Mouse (Mus musculus): ENCODE measurements around the gene Gm20388. TPM values are rescaled to one million over a fixed set of nuclear protein-coding genes. Genes with fewer than 3 reads are reported as not detected.

Gm20388 gene
- polyA plus RNA-seq, 1 experiment from 2014 or later: not detected

- Histone ChIP-seq H3K4me1 (replicated peaks; ENCODE audit: control insufficient read depth, insufficient read depth, low read length) (peaks cover 75% of the 10 kb centered on the region), H3K9ac (0 out of 2 replicates have a peak overlapping the region, but pooled peaks have one; percentile 2)
- 42% methylated on average over 13 of the region's 14 CpGs for WGBS
Observed at GRCm38 (mm10) chr8:122665667-122666316, 2755.2 kb downstream of the Gm20388 start.

GRCm38 (mm10) chr8:122666338-122666764, 2755.7 kb downstream of the Gm20388 start:
- peaks cover 75% of the 10 kb centered on the region for H3K4me1 ChIP-seq (replicated peaks; ENCODE audit: control insufficient read depth, insufficient read depth, low read length)
- H3K27ac ChIP-seq: peak overlapping the region; percentile 70
- ATAC-seq (ENCODE audit: low FRiP score) (no peak), DNase-seq (ENCODE audit: low spot score) (no peak)
- peak overlapping the region; percentile 39 for H3K9ac ChIP-seq
- H3K36me3 ChIP-seq (replicated peaks; ENCODE audit: control insufficient read depth, insufficient read depth): no peaks in the 10 kb centered on the region
- peak overlapping the region; percentile 32 for H3K4me2 ChIP-seq (replicated peaks)
- no peaks in the 10 kb centered on the region for H3K9me3 ChIP-seq (ENCODE audit: control insufficient read depth, low read length)
- no peaks in the 10 kb centered on the region for H3K27me3 ChIP-seq (ENCODE audit: control insufficient read depth, insufficient read depth, low read length)
- 49% methylated on average over 9 of the region's 9 CpGs for WGBS
- no peak overlapping the region for H3K4me3 ChIP-seq (replicated peaks; ENCODE audit: low read length)

More at GRCm38 (mm10) chr8:122665667-122666316, 2755.2 kb downstream of the Gm20388 start:
- H3K9me3 ChIP-seq (ENCODE audit: control insufficient read depth, low read length): no peaks in the 10 kb centered on the region
- peak overlapping the region; percentile 23; the same call in 1 of the 2 replicates for H3K4me2 ChIP-seq (replicated peaks)
- DNase-seq (ENCODE audit: low spot score) (peak; percentile 75), ATAC-seq (ENCODE audit: low FRiP score) (peak; percentile 72)
- H3K4me3 ChIP-seq (replicated peaks; ENCODE audit: low read length): no peak overlapping the region
- no peaks in the 10 kb centered on the region for H3K36me3 ChIP-seq (replicated peaks; ENCODE audit: control insufficient read depth, insufficient read depth)
- peak overlapping the region; percentile 78 for H3K27ac ChIP-seq
- no peaks in the 10 kb centered on the region for H3K27me3 ChIP-seq (ENCODE audit: control insufficient read depth, insufficient read depth, low read length)

- Histone ChIP-seq H3K4me2 (replicated peaks) (peak overlapping the region; percentile 32), H3K4me3 (replicated peaks; ENCODE audit: low read length) (no peak overlapping the region), H3K4me1 (replicated peaks; ENCODE audit: control insufficient read depth, insufficient read depth, low read length) (peaks cover 74% of the 10 kb centered on the region), H3K36me3 (replicated peaks; ENCODE audit: control insufficient read depth, insufficient read depth) (no peaks in the 10 kb centered on the region), H3K27ac (peak overlapping the region; percentile 70), H3K9ac (peak overlapping the region; percentile 39), H3K27me3 (ENCODE audit: control insufficient read depth, insufficient read depth, low read length) (no peaks in the 10 kb centered on the region), H3K9me3 (ENCODE audit: control insufficient read depth, low read length) (no peaks in the 10 kb centered on the region)
- WGBS: 54% methylated on average over 12 of the region's 12 CpGs
- no peak for DNase-seq (ENCODE audit: low spot score)
- no peak for ATAC-seq (ENCODE audit: low FRiP score)
Observed at GRCm38 (mm10) chr8:122666827-122667226, 2756.2 kb downstream of the Gm20388 start.

- no peak overlapping the region for H3K9ac ChIP-seq
- ATAC-seq (ENCODE audit: low FRiP score) (no peak), DNase-seq (ENCODE audit: low spot score) (no peak)
- H3K4me3 ChIP-seq (replicated peaks; ENCODE audit: low read length): no peak overlapping the region
- no peak overlapping the region for H3K4me2 ChIP-seq (replicated peaks)
- H3K36me3 ChIP-seq (replicated peaks; ENCODE audit: control insufficient read depth, insufficient read depth): 0 out of 2 replicates have a peak, but pooled peaks cover 4% of the 10 kb centered on the region
- peaks cover 75% of the 10 kb centered on the region for H3K4me1 ChIP-seq (replicated peaks; ENCODE audit: control insufficient read depth, insufficient read depth, low read length)
- H3K9me3 ChIP-seq (ENCODE audit: control insufficient read depth, low read length): no peaks in the 10 kb centered on the region
- H3K27ac ChIP-seq: no peak overlapping the region
- H3K27me3 ChIP-seq (ENCODE audit: control insufficient read depth, insufficient read depth, low read length): no peaks in the 10 kb centered on the region
- 72% methylated on average over 11 of the region's 11 CpGs for WGBS
Observed at GRCm38 (mm10) chr8:122667854-122668253, 2757.2 kb downstream of the Gm20388 start.

- DNase-seq (ENCODE audit: low spot score) (no peak), ATAC-seq (ENCODE audit: low FRiP score) (no peak)
- Histone ChIP-seq H3K36me3 (replicated peaks; ENCODE audit: control insufficient read depth, insufficient read depth) (0 out of 2 replicates have a peak, but pooled peaks cover 7% of the 10 kb centered on the region), H3K4me1 (replicated peaks; ENCODE audit: control insufficient read depth, insufficient read depth, low read length) (peaks cover 80% of the 10 kb centered on the region), H3K9me3 (ENCODE audit: control insufficient read depth, low read length) (no peaks in the 10 kb centered on the region), H3K4me2 (replicated peaks) (no peak overlapping the region), H3K27ac (no peak overlapping the region), H3K9ac (no peak overlapping the region), H3K27me3 (ENCODE audit: control insufficient read depth, insufficient read depth, low read length) (no peaks in the 10 kb centered on the region), H3K4me3 (replicated peaks; ENCODE audit: low read length) (no peak overlapping the region)
- WGBS: 11% methylated on average over 5 of the region's 5 CpGs
Observed at GRCm38 (mm10) chr8:122669370-122669769, 2758.7 kb downstream of the Gm20388 start.

GRCm38 (mm10) chr8:122670001-122670400, 2759.4 kb downstream of the Gm20388 start:
- no peak overlapping the region for H3K27ac ChIP-seq
- H3K27me3 ChIP-seq (ENCODE audit: control insufficient read depth, insufficient read depth, low read length): no peaks in the 10 kb centered on the region
- no peak for DNase-seq (ENCODE audit: low spot score)
- 0 out of 2 replicates have a peak overlapping the region, but pooled peaks have one; percentile 3 for H3K9ac ChIP-seq
- 23% methylated on average over 11 of the region's 11 CpGs for WGBS
- ATAC-seq (ENCODE audit: low FRiP score): no peak
- H3K36me3 ChIP-seq (replicated peaks; ENCODE audit: control insufficient read depth, insufficient read depth): 0 out of 2 replicates have a peak, but pooled peaks cover 7% of the 10 kb centered on the region
- H3K4me2 ChIP-seq (replicated peaks): peak overlapping the region; percentile 28
- no peaks in the 10 kb centered on the region for H3K9me3 ChIP-seq (ENCODE audit: control insufficient read depth, low read length)
- H3K4me1 ChIP-seq (replicated peaks; ENCODE audit: control insufficient read depth, insufficient read depth, low read length): peaks cover 80% of the 10 kb centered on the region
- H3K4me3 ChIP-seq (replicated peaks; ENCODE audit: low read length): no peak overlapping the region

- Histone ChIP-seq H3K9me3 (ENCODE audit: control insufficient read depth, low read length) (no peaks in the 10 kb centered on the region), H3K4me1 (replicated peaks; ENCODE audit: control insufficient read depth, insufficient read depth, low read length) (peaks cover 80% of the 10 kb centered on the region), H3K4me3 (replicated peaks; ENCODE audit: low read length) (no peak overlapping the region), H3K27me3 (ENCODE audit: control insufficient read depth, insufficient read depth, low read length) (no peaks in the 10 kb centered on the region), H3K9ac (no peak overlapping the region), H3K27ac (no peak overlapping the region), H3K36me3 (replicated peaks; ENCODE audit: control insufficient read depth, insufficient read depth) (0 out of 2 replicates have a peak, but pooled peaks cover 7% of the 10 kb centered on the region), H3K4me2 (replicated peaks) (peak overlapping the region; percentile 28; the same call in 1 of the 2 replicates)
- 70% methylated on average over 3 of the region's 3 CpGs for WGBS
- DNase-seq (ENCODE audit: low spot score): no peak
- ATAC-seq (ENCODE audit: low FRiP score): no peak
Observed at GRCm38 (mm10) chr8:122670718-122671117, 2760.1 kb downstream of the Gm20388 start.

GRCm38 (mm10) chr8:122671894-122672293, 2761.3 kb downstream of the Gm20388 start:
- peak overlapping the region; percentile 85 for H3K4me2 ChIP-seq (replicated peaks)
- H3K9me3 ChIP-seq (ENCODE audit: control insufficient read depth, low read length): no peaks in the 10 kb centered on the region
- WGBS: 68% methylated on average over 6 of the region's 6 CpGs
- ATAC-seq (ENCODE audit: low FRiP score) (no peak), DNase-seq (ENCODE audit: low spot score) (no peak)
- H3K27me3 ChIP-seq (ENCODE audit: control insufficient read depth, insufficient read depth, low read length): no peaks in the 10 kb centered on the region
- H3K9ac ChIP-seq: no peak overlapping the region
- H3K4me1 ChIP-seq (replicated peaks; ENCODE audit: control insufficient read depth, insufficient read depth, low read length): peaks cover 75% of the 10 kb centered on the region
- 0 out of 2 replicates have a peak, but pooled peaks cover 7% of the 10 kb centered on the region for H3K36me3 ChIP-seq (replicated peaks; ENCODE audit: control insufficient read depth, insufficient read depth)
- no peak overlapping the region for H3K4me3 ChIP-seq (replicated peaks; ENCODE audit: low read length)
- no peak overlapping the region for H3K27ac ChIP-seq

GRCm38 (mm10) chr8:122673989-122674388, 2763.3 kb downstream of the Gm20388 start:
- peak overlapping the region; percentile 90; the same call in 1 of the 2 replicates for H3K9ac ChIP-seq
- 73% methylated on average over 12 of the region's 12 CpGs for WGBS
- H3K9me3 ChIP-seq (ENCODE audit: control insufficient read depth, low read length): no peaks in the 10 kb centered on the region
- no peak overlapping the region for H3K27ac ChIP-seq
- H3K4me3 ChIP-seq (replicated peaks; ENCODE audit: low read length): no peak overlapping the region; the same call in 1 of the 2 replicates
- DNase-seq (ENCODE audit: low spot score) (no peak), ATAC-seq (ENCODE audit: low FRiP score) (no peak)
- H3K36me3 ChIP-seq (replicated peaks; ENCODE audit: control insufficient read depth, insufficient read depth): 0 out of 2 replicates have a peak, but pooled peaks cover 7% of the 10 kb centered on the region
- peaks cover 64% of the 10 kb centered on the region for H3K4me1 ChIP-seq (replicated peaks; ENCODE audit: control insufficient read depth, insufficient read depth, low read length)
- no peaks in the 10 kb centered on the region for H3K27me3 ChIP-seq (ENCODE audit: control insufficient read depth, insufficient read depth, low read length)
- peak overlapping the region; percentile 85 for H3K4me2 ChIP-seq (replicated peaks)
